Mouse (Mus musculus): Measurements from ENCODE around the gene Gsg1. TPM values are rescaled to one million over a fixed set of nuclear protein-coding genes. Genes with fewer than 3 reads are reported as not detected.

Gsg1 gene
- polyA plus RNA-seq, 1 experiment from 2014 or later: 0.74 TPM

DNA sequence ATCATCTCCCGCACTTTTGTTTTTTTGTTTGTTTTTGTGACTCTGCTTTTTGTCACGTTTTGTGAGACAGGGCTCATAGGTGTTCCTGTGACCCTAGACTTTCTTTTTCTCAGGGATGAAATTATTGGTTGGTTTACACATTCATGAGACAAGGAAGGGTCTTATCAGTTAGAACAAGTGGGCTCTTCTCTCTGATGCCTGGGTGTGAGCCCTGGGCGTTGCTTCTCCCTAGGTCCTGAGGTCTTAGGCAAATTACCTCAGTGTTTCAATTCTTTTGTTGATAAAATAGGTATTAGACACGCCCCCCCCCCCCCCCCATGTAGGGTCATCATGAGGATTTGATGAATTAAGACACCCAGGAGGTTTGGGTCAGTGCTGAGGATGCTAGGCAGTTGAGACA lies 49.3 kb downstream of the Gsg1 start:
- H3K9me3 ChIP-seq: no peaks in the 10 kb centered on the region
- H3K4me3 ChIP-seq (replicated peaks): no peak overlapping the region
- no peak for ATAC-seq (ENCODE audit: insufficient number of reproducible peaks, insufficient read depth, low FRiP score, low TSS enrichment, low read depth)
- 66% methylated on average over 4 of the region's 4 CpGs for WGBS
- H3K4me2 ChIP-seq: no peak overlapping the region
- H3K27me3 ChIP-seq: no peaks in the 10 kb centered on the region
- no peak overlapping the region for H3K9ac ChIP-seq (replicated peaks)
- no peak overlapping the region for H3K27ac ChIP-seq
- H3K36me3 ChIP-seq: peaks cover 3% of the 10 kb centered on the region; the same call in 1 of the 2 replicates
- H3K4me1 ChIP-seq (replicated peaks): no peaks in the 10 kb centered on the region

- no peak overlapping the region for H3K9ac ChIP-seq (replicated peaks)
- H3K27me3 ChIP-seq: no peaks in the 10 kb centered on the region
- H3K4me2 ChIP-seq: no peak overlapping the region
- H3K4me3 ChIP-seq (replicated peaks): no peak overlapping the region
- no peak overlapping the region for H3K27ac ChIP-seq
- WGBS: 65% methylated on average over 6 of the region's 6 CpGs
- H3K36me3 ChIP-seq: no peaks in the 10 kb centered on the region
- H3K4me1 ChIP-seq (replicated peaks): peaks cover 3% of the 10 kb centered on the region
- ATAC-seq (ENCODE audit: insufficient number of reproducible peaks, insufficient read depth, low FRiP score, low TSS enrichment, low read depth): no peak
- no peaks in the 10 kb centered on the region for H3K9me3 ChIP-seq
These were observed 50.4 kb downstream of the Gsg1 start for GRCm38 (mm10) chr6:135203737-135204136.

- H3K27ac ChIP-seq: no peak overlapping the region
- H3K9ac ChIP-seq (replicated peaks): no peak overlapping the region
- no peak overlapping the region for H3K4me2 ChIP-seq
- H3K4me1 ChIP-seq (replicated peaks): peaks cover 8% of the 10 kb centered on the region
- 87% methylated on average over 6 of the region's 6 CpGs for WGBS
- no peak overlapping the region for H3K4me3 ChIP-seq (replicated peaks)
- no peak for ATAC-seq (ENCODE audit: insufficient number of reproducible peaks, insufficient read depth, low FRiP score, low TSS enrichment, low read depth)
- no peaks in the 10 kb centered on the region for H3K27me3 ChIP-seq
- H3K9me3 ChIP-seq: no peaks in the 10 kb centered on the region
- no peaks in the 10 kb centered on the region for H3K36me3 ChIP-seq
These were observed 51.5 kb downstream of the Gsg1 start for GRCm38 (mm10) chr6:135202668-135203067.

DNA sequence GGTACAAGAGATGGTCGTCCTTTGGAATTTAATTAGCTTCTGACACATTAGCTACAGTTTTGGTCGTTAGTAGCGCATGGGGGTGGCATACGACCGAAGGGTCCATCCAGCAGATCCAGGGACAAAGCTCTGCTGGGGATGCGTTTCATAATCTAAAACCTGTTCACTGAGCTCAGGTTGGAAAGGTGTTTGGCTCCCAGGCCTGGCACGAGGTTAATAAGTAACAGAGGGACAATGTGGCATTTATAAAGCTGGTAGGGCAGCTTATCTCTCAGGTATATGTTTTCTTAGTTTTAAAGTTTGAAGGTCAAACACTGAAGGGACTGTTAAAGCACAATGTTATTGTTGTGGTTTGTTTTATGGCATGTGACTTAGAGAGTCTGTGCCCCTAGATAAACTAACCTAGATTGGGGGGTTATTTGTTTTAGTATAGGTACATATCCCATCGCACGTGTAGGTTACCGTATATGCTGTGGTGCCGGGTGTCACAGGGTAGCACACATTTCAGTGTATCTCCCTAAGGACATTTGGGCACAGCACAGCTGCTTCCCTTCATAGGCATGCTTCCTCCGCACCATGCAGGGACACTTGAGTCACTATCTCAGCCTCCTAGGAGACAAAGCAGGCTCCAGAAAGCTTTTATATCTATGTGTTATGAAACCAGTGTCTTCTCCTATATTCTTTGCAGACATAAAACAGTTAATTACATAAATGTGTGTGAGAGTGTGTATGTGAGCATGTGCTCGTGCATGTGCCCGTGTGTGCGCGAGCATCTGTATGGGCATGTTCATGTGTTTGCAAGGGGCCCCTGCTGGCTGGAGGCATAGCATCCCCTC lies 53.8 kb downstream of the Gsg1 start:
- no peak for ATAC-seq (ENCODE audit: insufficient number of reproducible peaks, insufficient read depth, low FRiP score, low TSS enrichment, low read depth)
- no peak overlapping the region for H3K4me2 ChIP-seq
- no peak overlapping the region for H3K9ac ChIP-seq (replicated peaks)
- peaks cover 11% of the 10 kb centered on the region for H3K4me1 ChIP-seq (replicated peaks)
- H3K27me3 ChIP-seq: no peaks in the 10 kb centered on the region
- 82% methylated on average over 16 of the region's 16 CpGs for WGBS
- no peaks in the 10 kb centered on the region for H3K36me3 ChIP-seq
- no peak overlapping the region for H3K4me3 ChIP-seq (replicated peaks)
- H3K27ac ChIP-seq: no peak overlapping the region
- H3K9me3 ChIP-seq: no peaks in the 10 kb centered on the region

GRCm38 (mm10) chr6:135198726-135199125 lies 55.4 kb downstream of the Gsg1 start:
- 58% methylated on average over 6 of the region's 6 CpGs for WGBS
- H3K4me2 ChIP-seq: peak overlapping the region; percentile 86
- peak overlapping the region; percentile 78; the same call in 1 of the 2 replicates for H3K9ac ChIP-seq (replicated peaks)
- peak overlapping the region; percentile 86 for H3K4me3 ChIP-seq (replicated peaks)
- H3K4me1 ChIP-seq (replicated peaks): peaks cover 11% of the 10 kb centered on the region
- ATAC-seq (ENCODE audit: insufficient number of reproducible peaks, insufficient read depth, low FRiP score, low TSS enrichment, low read depth): no peak
- no peaks in the 10 kb centered on the region for H3K9me3 ChIP-seq
- H3K36me3 ChIP-seq: no peaks in the 10 kb centered on the region
- no peaks in the 10 kb centered on the region for H3K27me3 ChIP-seq
- H3K27ac ChIP-seq: no peak overlapping the region

DNA sequence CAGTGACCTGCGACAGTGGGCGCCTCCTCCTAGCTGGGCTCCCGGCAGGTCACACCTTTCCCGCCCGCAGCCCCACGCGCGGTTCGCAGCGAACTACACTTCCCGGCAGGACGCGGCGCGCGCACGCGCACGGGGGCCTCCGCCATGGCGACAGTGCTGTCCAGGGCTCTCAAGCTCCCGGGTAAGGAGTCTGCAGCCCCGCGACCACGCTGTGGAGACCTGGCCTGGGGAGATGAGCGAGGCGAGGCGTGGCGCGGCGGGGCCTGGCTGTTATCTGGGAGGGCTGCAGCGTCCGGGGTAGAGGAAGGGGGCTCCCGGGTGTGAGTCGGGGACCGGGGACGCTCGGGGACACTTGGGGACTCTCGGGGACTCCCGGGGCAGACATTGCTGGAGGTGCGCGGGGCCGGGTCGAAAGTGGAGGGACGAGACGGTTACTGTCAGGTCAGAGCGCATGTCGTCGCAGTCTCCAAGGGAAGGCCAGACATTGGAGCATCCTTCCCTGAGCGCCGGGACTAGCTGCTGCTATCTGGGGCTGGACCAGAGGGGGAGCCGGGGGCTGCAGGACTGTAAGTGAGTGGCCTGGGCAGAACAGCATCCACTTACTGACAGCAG lies 56.1 kb downstream of the Gsg1 start, which contains the start of the genes Fam234b and Hebp1:
Gene Fam234b, plus strand, starts transcription at position 57 of the 612 bp plus-strand sequence.
Gene Hebp1, minus strand, starts transcription at position 102 of the 612 bp plus-strand sequence.
- under 1% methylated on average over 52 of the region's 52 CpGs for WGBS
- H3K4me3 ChIP-seq (replicated peaks): peak within 1 kb of the TSS; percentile 86
- ATAC-seq (ENCODE audit: insufficient number of reproducible peaks, insufficient read depth, low FRiP score, low TSS enrichment, low read depth): peak; percentile 86
- H3K4me2 ChIP-seq: peak within 1 kb of the TSS; percentile 86
- no peaks in the 10 kb centered on the region for H3K36me3 ChIP-seq
- H3K9me3 ChIP-seq: no peaks in the 10 kb centered on the region
- H3K27ac ChIP-seq: 0 out of 2 replicates have a peak within 1 kb of the TSS, but pooled peaks have one; percentile 57
- peak within 1 kb of the TSS; percentile 78 for H3K9ac ChIP-seq (replicated peaks)
- no peaks in the 10 kb centered on the region for H3K27me3 ChIP-seq
- H3K4me1 ChIP-seq (replicated peaks): peaks cover 11% of the 10 kb centered on the region

GRCm38 (mm10) chr6:135197446-135197845 lies 56.7 kb downstream of the Gsg1 start:
- Histone ChIP-seq H3K4me2 (peak overlapping the region; percentile 86), H3K4me1 (replicated peaks) (peaks cover 11% of the 10 kb centered on the region), H3K9me3 (no peaks in the 10 kb centered on the region), H3K36me3 (no peaks in the 10 kb centered on the region), H3K27me3 (no peaks in the 10 kb centered on the region), H3K9ac (replicated peaks) (peak overlapping the region; percentile 78; the same call in 1 of the 2 replicates), H3K4me3 (replicated peaks) (peak overlapping the region; percentile 86), H3K27ac (no peak overlapping the region)
- ATAC-seq (ENCODE audit: insufficient number of reproducible peaks, insufficient read depth, low FRiP score, low TSS enrichment, low read depth): no peak
- 26% methylated on average over 7 of the region's 7 CpGs for WGBS

DNA sequence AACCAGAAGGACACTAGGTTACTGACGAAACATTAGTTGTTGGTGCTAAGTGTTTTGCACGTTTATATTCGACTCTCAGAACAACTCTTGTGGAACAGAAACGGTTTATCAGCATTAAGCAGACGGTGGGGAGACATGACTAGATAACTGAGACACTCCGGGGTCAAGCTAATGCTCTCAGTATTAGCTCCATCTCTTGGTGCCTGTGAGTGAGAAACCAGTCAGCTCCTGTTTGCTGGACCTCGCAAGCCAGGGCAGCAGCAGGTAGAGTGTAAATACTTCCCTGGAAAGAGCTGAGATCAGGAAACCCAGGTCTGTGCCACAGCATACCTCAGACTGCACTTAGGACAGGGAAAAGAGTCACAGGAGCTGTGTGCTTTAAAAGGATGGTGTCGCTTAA lies 57.4 kb downstream of the Gsg1 start:
- Histone ChIP-seq H3K27me3 (no peaks in the 10 kb centered on the region), H3K4me1 (replicated peaks) (peaks cover 11% of the 10 kb centered on the region), H3K27ac (no peak overlapping the region), H3K9ac (replicated peaks) (no peak overlapping the region), H3K9me3 (no peaks in the 10 kb centered on the region), H3K4me2 (no peak overlapping the region), H3K36me3 (no peaks in the 10 kb centered on the region), H3K4me3 (replicated peaks) (no peak overlapping the region)
- ATAC-seq (ENCODE audit: insufficient number of reproducible peaks, insufficient read depth, low FRiP score, low TSS enrichment, low read depth): no peak
- 73% methylated on average over 8 of the region's 8 CpGs for WGBS

DNA sequence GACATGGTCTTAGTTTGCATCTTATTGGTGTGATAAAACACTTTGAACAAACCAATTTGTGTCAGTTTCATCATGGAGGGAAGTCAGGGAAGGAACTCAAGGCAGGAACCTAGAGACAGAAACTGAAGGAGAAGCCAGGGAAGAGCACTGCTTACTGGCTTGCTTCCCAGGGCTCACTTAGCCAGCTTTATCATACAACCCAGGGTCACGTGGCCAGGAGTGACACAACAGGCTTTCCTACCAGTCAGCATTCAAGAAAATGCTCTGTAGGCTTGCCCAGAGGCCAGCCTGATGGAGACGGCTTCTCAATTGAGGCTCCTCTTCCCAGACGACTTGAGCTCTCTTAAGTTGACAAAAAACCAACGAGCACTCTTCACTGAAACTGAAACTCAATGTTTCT lies 59.2 kb downstream of the Gsg1 start:
- H3K9ac ChIP-seq (replicated peaks): no peak overlapping the region
- no peak overlapping the region for H3K4me3 ChIP-seq (replicated peaks)
- ATAC-seq (ENCODE audit: insufficient number of reproducible peaks, insufficient read depth, low FRiP score, low TSS enrichment, low read depth): no peak
- no peak overlapping the region for H3K27ac ChIP-seq
- no peaks in the 10 kb centered on the region for H3K9me3 ChIP-seq
- no peak overlapping the region for H3K4me2 ChIP-seq
- H3K36me3 ChIP-seq: no peaks in the 10 kb centered on the region
- WGBS: 73% methylated on average over 4 of the region's 4 CpGs
- H3K27me3 ChIP-seq: no peaks in the 10 kb centered on the region
- peaks cover 11% of the 10 kb centered on the region for H3K4me1 ChIP-seq (replicated peaks)

DNA sequence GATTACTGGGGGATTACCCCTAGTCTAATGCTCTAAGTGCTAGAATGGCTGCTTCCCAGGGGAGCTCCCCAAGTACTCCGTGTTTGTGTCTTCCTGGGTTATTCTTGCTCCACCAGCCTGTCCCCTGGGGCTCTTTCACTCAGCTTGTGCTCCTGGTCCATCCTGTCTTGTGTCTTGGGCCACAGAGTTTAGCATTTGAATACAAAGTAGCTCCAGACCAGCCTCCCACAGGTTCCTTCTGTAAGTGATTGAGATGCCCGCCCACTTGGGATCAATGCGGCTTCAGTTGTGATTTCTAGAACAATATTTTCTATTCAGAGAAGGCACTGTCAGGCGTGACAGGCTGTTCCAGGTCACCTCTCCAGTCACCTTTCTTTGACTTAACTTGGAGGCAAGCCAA lies 60.4 kb downstream of the Gsg1 start:
- Histone ChIP-seq H3K4me1 (replicated peaks) (peaks cover 7% of the 10 kb centered on the region), H3K27ac (no peak overlapping the region), H3K9ac (replicated peaks) (no peak overlapping the region), H3K9me3 (no peaks in the 10 kb centered on the region), H3K4me2 (no peak overlapping the region), H3K27me3 (no peaks in the 10 kb centered on the region), H3K36me3 (no peaks in the 10 kb centered on the region), H3K4me3 (replicated peaks) (no peak overlapping the region)
- 57% methylated on average over 4 of the region's 4 CpGs for WGBS
- ATAC-seq (ENCODE audit: insufficient number of reproducible peaks, insufficient read depth, low FRiP score, low TSS enrichment, low read depth): no peak

- whole genome bisulfite sequencing: 81% methylated on average over 8 of the region's 8 CpGs
- no peak for ATAC-seq (ENCODE audit: insufficient number of reproducible peaks, insufficient read depth, low FRiP score, low TSS enrichment, low read depth)
- H3K27me3 ChIP-seq: no peaks in the 10 kb centered on the region
- H3K9ac ChIP-seq (replicated peaks): no peak overlapping the region
- no peak overlapping the region for H3K4me3 ChIP-seq (replicated peaks)
- 0 out of 2 replicates have a peak, but pooled peaks cover 3% of the 10 kb centered on the region for H3K4me1 ChIP-seq (replicated peaks)
- no peaks in the 10 kb centered on the region for H3K9me3 ChIP-seq
- H3K36me3 ChIP-seq: no peaks in the 10 kb centered on the region
- no peak overlapping the region for H3K27ac ChIP-seq
- H3K4me2 ChIP-seq: no peak overlapping the region
These were observed 61.2 kb downstream of the Gsg1 start for GRCm38 (mm10) chr6:135192993-135193392.

Measured in limb, embryonic 12.5 days (tissue).